Mouse (Mus musculus) lung, embryonic 15.5 days (tissue): Measurements from ENCODE around the gene Pkd1l2. TPM values are rescaled to one million over a fixed set of nuclear protein-coding genes. Genes with fewer than 3 reads are reported as not detected.
A peak's percentile ranks its signal among the peaks of the same experiment; 100 is the strongest.

ENCODE experiments used
- ATAC-seq: fragments of 200-750 bp; cut with Nextera tagmentation; 2 replicates; pipeline ENCODE4 v1.8.0; 2017; ENCODE audit warnings: moderate number of reproducible peaks, borderline replicate concordance; ENCODE audit not compliant: low FRiP score, low TSS enrichment; ENCODE audit errors: extremely low read depth
- H3K27ac ChIP-seq: fragments of 300-500 bp; sonication (generic); 2 replicates; pipeline ENCODE4 v1.5.1; 2015; ENCODE audit warnings: moderate library complexity, mild to moderate bottlenecking, inconsistent platforms
- H3K27me3 ChIP-seq: fragments of 300-500 bp; sonication (generic); 2 replicates; pipeline ENCODE4 v1.6.1; 2015; ENCODE audit warnings: inconsistent platforms
- H3K36me3 ChIP-seq: fragments of 300-500 bp; sonication (generic); 2 replicates; pipeline ENCODE4 v1.6.1; 2015; ENCODE audit warnings: inconsistent platforms
- H3K4me1 ChIP-seq: fragments of 300-500 bp; sonication (generic); 2 replicates; pipeline ENCODE4 v1.6.1; 2015; ENCODE audit warnings: inconsistent platforms
- H3K4me2 ChIP-seq: fragments of 300-500 bp; sonication (generic); 2 replicates; pipeline ENCODE4 v1.6.1; 2015; ENCODE audit warnings: inconsistent platforms, mild to moderate bottlenecking, moderate library complexity
- H3K4me3 ChIP-seq: fragments of 300-500 bp; sonication (generic); 2 replicates; pipeline ENCODE4 v1.5.1; 2015; ENCODE audit warnings: mild to moderate bottlenecking, inconsistent platforms
- H3K9ac ChIP-seq: fragments of 300-500 bp; sonication (generic); 2 replicates; pipeline ENCODE4 v1.6.1; 2015; ENCODE audit warnings: inconsistent platforms
- H3K9me3 ChIP-seq: fragments of 300-500 bp; sonication (generic); 2 replicates; pipeline ENCODE4 v1.6.1; 2016; ENCODE audit warnings: inconsistent platforms
- WGBS: fragments of 180-500 bp; shearing (Covaris S2); methylation state at CpG from one replicate; pipeline ENCODE4 v1.1.7; 2015; 5-methylcytosine and 5-hydroxymethylcytosine counted together
- polyA plus RNA-seq: library from polyadenylated mRNA; unstranded; fragments of >200 nt; fragmentation: Nextera tagmentation; extraction: Ambion mirVana; gene quantifications from 2 replicates; pipeline ENCODE4 v1.2.1, GENCODE M21; 2015

The Pkd1l2 gene
- polyA plus RNA-seq, 1 experiment from 2014 or later, result not detected

GRCm38 (mm10) chr8:117027601-117028000, 54.6 kb downstream of the Pkd1l2 start:
- no peaks in the 10 kb centered on the region for H3K4me1 ChIP-seq
- H3K4me3 ChIP-seq, result no peak overlapping the region
- 83% methylated on average over 5 of the region's 5 CpGs for WGBS
- no peak overlapping the region for H3K9ac ChIP-seq
- H3K36me3 ChIP-seq, result no peaks in the 10 kb centered on the region
- no peak overlapping the region for H3K4me2 ChIP-seq
- no peaks in the 10 kb centered on the region for H3K9me3 ChIP-seq
- H3K27ac ChIP-seq, result no peak overlapping the region
- no peak for ATAC-seq
- no peaks in the 10 kb centered on the region for H3K27me3 ChIP-seq

- H3K4me1 ChIP-seq, result peaks cover 15% of the 10 kb centered on the region; the same call in 1 of the 2 replicates
- H3K4me3 ChIP-seq, result no peak overlapping the region
- peak; percentile 66; the same call in 1 of the 2 replicates for ATAC-seq
- no peak overlapping the region for H3K27ac ChIP-seq
- H3K27me3 ChIP-seq, result no peaks in the 10 kb centered on the region
- H3K4me2 ChIP-seq, result no peak overlapping the region
- WGBS, result 45% methylated on average over 1 of the region's 1 CpGs
- no peaks in the 10 kb centered on the region for H3K9me3 ChIP-seq
- H3K9ac ChIP-seq, result no peak overlapping the region
- H3K36me3 ChIP-seq, result no peaks in the 10 kb centered on the region
Observed at GRCm38 (mm10) chr8:117022297-117022993, 59.8 kb downstream of the Pkd1l2 start.

- Histone ChIP-seq H3K9ac (no peak overlapping the region), H3K4me3 (no peak overlapping the region), H3K27ac (no peak overlapping the region), H3K4me1 (peaks cover 15% of the 10 kb centered on the region; the same call in 1 of the 2 replicates), H3K36me3 (no peaks in the 10 kb centered on the region), H3K9me3 (no peaks in the 10 kb centered on the region), H3K27me3 (no peaks in the 10 kb centered on the region), H3K4me2 (no peak overlapping the region)
- WGBS, result 68% methylated on average over 18 of the region's 18 CpGs
- no peak for ATAC-seq
Observed at GRCm38 (mm10) chr8:117019323-117020275, 62.6 kb downstream of the Pkd1l2 start.

- Histone ChIP-seq H3K4me3 (no peak overlapping the region), H3K27ac (no peak overlapping the region), H3K36me3 (no peaks in the 10 kb centered on the region), H3K9me3 (no peaks in the 10 kb centered on the region), H3K27me3 (no peaks in the 10 kb centered on the region), H3K4me2 (no peak overlapping the region), H3K4me1 (peaks cover 15% of the 10 kb centered on the region; the same call in 1 of the 2 replicates), H3K9ac (no peak overlapping the region)
- WGBS, result 85% methylated on average over 4 of the region's 4 CpGs
- ATAC-seq, result no peak
Observed at GRCm38 (mm10) chr8:117017896-117018295, 64.4 kb downstream of the Pkd1l2 start.

GRCm38 (mm10) chr8:117017006-117017405, 65.2 kb downstream of the Pkd1l2 start:
- no peak overlapping the region for H3K27ac ChIP-seq
- 62% methylated on average over 8 of the region's 8 CpGs for WGBS
- no peaks in the 10 kb centered on the region for H3K27me3 ChIP-seq
- H3K9me3 ChIP-seq, result no peaks in the 10 kb centered on the region
- H3K4me3 ChIP-seq, result no peak overlapping the region
- no peaks in the 10 kb centered on the region for H3K36me3 ChIP-seq
- H3K4me1 ChIP-seq, result peaks cover 14% of the 10 kb centered on the region; the same call in 1 of the 2 replicates
- H3K4me2 ChIP-seq, result no peak overlapping the region
- no peak overlapping the region for H3K9ac ChIP-seq
- no peak for ATAC-seq

GRCm38 (mm10) chr8:117015670-117016069, 66.6 kb downstream of the Pkd1l2 start:
- H3K27ac ChIP-seq, result no peak overlapping the region
- ATAC-seq, result no peak
- no peak overlapping the region for H3K9ac ChIP-seq
- no peaks in the 10 kb centered on the region for H3K36me3 ChIP-seq
- no peak overlapping the region for H3K4me3 ChIP-seq
- H3K27me3 ChIP-seq, result no peaks in the 10 kb centered on the region
- 55% methylated on average over 4 of the region's 4 CpGs for WGBS
- H3K9me3 ChIP-seq, result no peaks in the 10 kb centered on the region
- H3K4me1 ChIP-seq, result peaks cover 10% of the 10 kb centered on the region; the same call in 1 of the 2 replicates
- H3K4me2 ChIP-seq, result no peak overlapping the region

- Histone ChIP-seq H3K27ac (no peak overlapping the region), H3K9me3 (no peaks in the 10 kb centered on the region), H3K36me3 (no peaks in the 10 kb centered on the region), H3K27me3 (no peaks in the 10 kb centered on the region), H3K9ac (no peak overlapping the region), H3K4me3 (no peak overlapping the region), H3K4me2 (no peak overlapping the region), H3K4me1 (no peaks in the 10 kb centered on the region)
- no peak for ATAC-seq
- 81% methylated on average over 9 of the region's 9 CpGs for WGBS
Observed at GRCm38 (mm10) chr8:117011366-117011765, 70.9 kb downstream of the Pkd1l2 start.

GRCm38 (mm10) chr8:116994016-116994716, 88.1 kb downstream of the Pkd1l2 start:
- H3K27ac ChIP-seq, result no peak overlapping the region
- 57% methylated on average over 11 of the region's 11 CpGs for WGBS
- peaks cover 13% of the 10 kb centered on the region for H3K4me1 ChIP-seq
- peak overlapping the region; percentile 92 for H3K4me2 ChIP-seq
- H3K36me3 ChIP-seq, result no peaks in the 10 kb centered on the region
- peak overlapping the region; percentile 28 for H3K9ac ChIP-seq
- no peak for ATAC-seq
- peak overlapping the region; percentile 72 for H3K4me3 ChIP-seq
- no peaks in the 10 kb centered on the region for H3K27me3 ChIP-seq
- no peaks in the 10 kb centered on the region for H3K9me3 ChIP-seq

GRCm38 (mm10) chr8:116993095-116993867, 89.0 kb downstream of the Pkd1l2 start, which contains the start of gene Gcsh:
Gcsh (minus strand) TSS chr8:116993537.
- Histone ChIP-seq H3K9ac (peak within 1 kb of the TSS; percentile 60), H3K4me3 (peak within 1 kb of the TSS; percentile 72), H3K4me1 (peaks cover 13% of the 10 kb centered on the region), H3K27ac (peak within 1 kb of the TSS; percentile 62), H3K4me2 (peak within 1 kb of the TSS; percentile 92), H3K36me3 (no peaks in the 10 kb centered on the region), H3K9me3 (no peaks in the 10 kb centered on the region), H3K27me3 (no peaks in the 10 kb centered on the region)
- peak; percentile 100 for ATAC-seq
- WGBS, result under 1% methylated on average over 56 of the region's 56 CpGs

- no peak for ATAC-seq
- peak overlapping the region; percentile 42; the same call in 1 of the 2 replicates for H3K27ac ChIP-seq
- WGBS, result 8% methylated on average over 23 of the region's 23 CpGs
Observed at GRCm38 (mm10) chr8:116992176-116992971, 89.9 kb downstream of the Pkd1l2 start.

More at GRCm38 (mm10) chr8:116992176-116992971, 89.9 kb downstream of the Pkd1l2 start:
- Histone ChIP-seq H3K9ac (peak overlapping the region; percentile 60), H3K9me3 (no peaks in the 10 kb centered on the region), H3K4me1 (peaks cover 13% of the 10 kb centered on the region), H3K36me3 (no peaks in the 10 kb centered on the region; the same call in 1 of the 2 replicates), H3K4me2 (peak overlapping the region; percentile 92), H3K27me3 (no peaks in the 10 kb centered on the region), H3K4me3 (peak overlapping the region; percentile 72)
